Mouse (Mus musculus) ovary, postnatal 36 days (tissue): ENCODE data around the gene Cabp4.

ENCODE experiments used
- DNase-seq: peaks from one replicate; pipeline ENCODE4 v3.0.0; 2022; ENCODE audit warnings: low spot score, mixed read lengths

Cabp4 gene

DNA sequence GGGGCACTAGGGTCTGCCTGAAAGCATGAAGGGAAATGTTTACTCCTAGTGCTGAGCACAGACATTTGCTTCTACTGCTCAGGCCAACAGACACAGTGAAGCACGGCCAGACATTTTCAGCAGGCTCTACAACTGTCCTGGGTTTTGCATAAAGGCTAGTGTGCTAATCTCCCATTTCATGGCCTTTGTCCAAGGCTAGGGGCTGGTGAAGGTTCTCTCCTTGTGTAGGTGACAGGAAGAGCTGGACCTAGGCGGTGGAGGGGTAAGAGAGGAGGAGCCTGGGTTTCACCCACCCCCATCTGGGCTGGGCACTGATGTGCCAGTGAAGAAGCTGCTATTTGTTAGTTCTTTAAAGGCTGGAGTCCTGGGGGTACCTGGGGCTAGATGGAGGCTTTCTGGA lies 20.9 kb upstream of the Cabp4 start:
- DNase-seq = no peak

GRCm38 (mm10) chr19:4164100-4164499 lies 20.3 kb upstream of the Cabp4 start:
- DNase-seq = no peak

DNA sequence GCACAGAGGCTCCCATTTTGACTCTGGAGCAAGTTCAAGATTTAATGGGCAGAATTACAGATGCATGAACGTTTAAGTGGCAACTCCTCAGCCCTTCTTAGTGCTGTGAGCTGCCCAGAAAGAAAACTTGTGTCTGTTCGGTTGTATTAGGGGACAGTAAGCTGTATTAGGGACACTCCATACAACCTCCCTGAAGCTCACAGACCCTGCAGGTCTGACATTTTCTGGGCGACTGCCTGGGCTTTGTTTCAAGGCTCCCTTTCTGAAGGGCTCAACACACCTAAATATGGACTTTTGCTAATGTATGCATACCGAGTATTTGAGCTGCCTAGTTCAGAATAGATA lies 19.7 kb upstream of the Cabp4 start:
- no peak for DNase-seq

GRCm38 (mm10) chr19:4162646-4163542 lies 19.1 kb upstream of the Cabp4 start, which contains the start of gene Rps6kb2:
Gene Rps6kb2, minus strand, starts transcription at chr19:4163354.
- DNase-seq = peak; percentile 93

GRCm38 (mm10) chr19:4159049-4159448 lies 15.2 kb upstream of the Cabp4 start:
- DNase-seq = no peak

DNA sequence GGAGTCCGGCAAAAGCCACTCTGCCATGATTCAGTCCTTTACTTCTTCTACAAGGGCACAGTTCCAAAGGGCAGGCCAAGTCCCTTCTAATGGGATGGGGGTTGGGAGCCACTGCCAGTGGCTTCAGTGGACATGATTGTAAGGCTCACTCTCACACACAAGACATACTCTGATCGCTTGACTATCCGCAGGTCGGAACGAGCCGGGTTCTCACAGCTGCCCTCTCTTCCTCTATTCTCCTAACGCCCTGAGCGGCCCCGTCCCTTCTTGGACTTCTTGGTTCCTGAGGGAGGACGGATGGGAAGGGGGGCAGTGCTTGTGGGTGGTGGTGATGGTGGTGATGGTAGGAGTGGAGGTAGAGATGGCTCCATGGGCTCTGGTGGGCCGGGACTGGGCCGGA lies 12.9 kb upstream of the Cabp4 start:
- DNase-seq = peak; percentile 3

GRCm38 (mm10) chr19:4156073-4156579 lies 12.3 kb upstream of the Cabp4 start:
- peak; percentile 5 for DNase-seq

- peak; percentile 5 for DNase-seq
Measured at GRCm38 (mm10) chr19:4155223-4156072, 11.6 kb upstream of the Cabp4 start.

GRCm38 (mm10) chr19:4154437-4155222 lies 10.8 kb upstream of the Cabp4 start:
- DNase-seq = peak; percentile 4

GRCm38 (mm10) chr19:4153232-4153654 lies 9.4 kb upstream of the Cabp4 start, which contains the start of gene Ptprcap:
Gene Ptprcap, plus strand, starts transcription at chr19:4153604.
- peak; percentile 43 for DNase-seq

DNA sequence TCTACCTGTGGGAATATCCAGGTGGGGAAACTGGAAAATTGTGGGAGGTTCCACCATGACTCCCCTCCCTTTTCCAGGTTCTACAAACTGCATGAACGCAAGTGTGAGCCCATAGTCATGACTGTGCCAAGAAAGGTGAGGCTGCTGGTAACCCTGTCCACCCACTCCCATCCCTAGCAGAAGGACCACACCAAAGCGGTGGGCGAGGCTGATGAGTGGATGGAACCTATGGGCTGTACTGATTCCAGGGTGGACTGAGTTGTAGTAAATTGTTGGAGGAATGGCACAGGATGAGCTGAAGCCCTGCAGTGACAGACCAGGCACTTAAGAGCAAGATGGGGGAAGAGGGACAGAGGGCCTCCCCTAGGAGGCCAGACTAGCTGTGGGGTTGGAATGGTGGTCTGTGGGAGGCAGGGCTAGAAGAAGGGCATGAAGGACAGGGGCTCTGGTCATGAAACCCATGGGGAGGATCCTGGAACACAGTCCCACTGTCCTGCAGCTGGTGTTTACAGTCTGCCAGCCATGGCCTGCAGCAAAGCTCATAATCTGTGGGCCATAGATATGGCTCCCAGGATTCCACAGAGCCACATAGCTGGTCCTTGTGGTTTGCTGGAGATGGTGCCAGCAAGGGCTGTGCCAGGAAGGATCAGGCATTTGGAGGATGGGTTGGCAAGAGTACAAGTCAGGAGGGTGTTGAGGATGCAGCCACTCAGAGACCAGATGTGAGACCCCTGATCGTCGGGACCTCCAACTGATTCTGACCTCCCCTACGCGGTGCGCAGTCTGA lies 8.8 kb upstream of the Cabp4 start:
- DNase-seq = no peak

DNA sequence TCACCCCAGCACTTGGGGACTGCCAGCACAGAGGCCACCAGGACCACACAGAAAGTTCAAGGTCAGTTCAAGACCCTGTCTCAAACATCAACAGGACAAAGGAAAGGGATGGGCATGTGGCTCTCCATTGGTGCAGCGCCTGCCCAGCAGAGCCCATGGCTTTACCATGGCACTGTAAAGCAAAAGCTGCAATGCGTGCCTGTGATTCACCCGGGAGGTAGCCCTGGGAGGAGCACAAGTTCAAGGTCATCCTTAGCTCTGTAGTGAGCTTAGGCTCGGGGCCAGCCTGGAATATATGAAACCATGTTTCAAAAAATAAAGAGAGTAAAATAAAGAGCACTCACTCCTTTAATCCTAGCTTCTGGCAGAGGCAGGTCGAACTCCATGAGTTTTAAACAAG lies 8.1 kb upstream of the Cabp4 start:
- DNase-seq = no peak

DNA sequence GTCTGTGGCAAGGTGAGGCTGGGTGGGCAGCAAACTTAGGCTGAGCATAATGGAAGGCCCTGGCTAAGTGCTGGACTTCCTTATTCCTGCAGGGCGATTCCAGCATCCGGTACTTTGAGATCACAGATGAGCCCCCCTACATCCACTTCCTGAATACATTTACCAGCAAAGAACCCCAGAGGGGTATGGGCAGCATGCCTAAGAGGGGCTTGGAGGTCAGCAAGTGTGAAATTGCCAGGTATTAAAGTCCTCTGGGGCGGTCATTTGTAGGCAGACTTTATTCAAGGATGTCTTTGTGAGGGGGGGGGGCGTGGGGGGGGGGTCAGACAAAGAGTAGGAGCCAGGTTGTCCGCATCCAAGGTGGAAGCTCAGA lies 7.6 kb upstream of the Cabp4 start:
- no peak for DNase-seq

DNA sequence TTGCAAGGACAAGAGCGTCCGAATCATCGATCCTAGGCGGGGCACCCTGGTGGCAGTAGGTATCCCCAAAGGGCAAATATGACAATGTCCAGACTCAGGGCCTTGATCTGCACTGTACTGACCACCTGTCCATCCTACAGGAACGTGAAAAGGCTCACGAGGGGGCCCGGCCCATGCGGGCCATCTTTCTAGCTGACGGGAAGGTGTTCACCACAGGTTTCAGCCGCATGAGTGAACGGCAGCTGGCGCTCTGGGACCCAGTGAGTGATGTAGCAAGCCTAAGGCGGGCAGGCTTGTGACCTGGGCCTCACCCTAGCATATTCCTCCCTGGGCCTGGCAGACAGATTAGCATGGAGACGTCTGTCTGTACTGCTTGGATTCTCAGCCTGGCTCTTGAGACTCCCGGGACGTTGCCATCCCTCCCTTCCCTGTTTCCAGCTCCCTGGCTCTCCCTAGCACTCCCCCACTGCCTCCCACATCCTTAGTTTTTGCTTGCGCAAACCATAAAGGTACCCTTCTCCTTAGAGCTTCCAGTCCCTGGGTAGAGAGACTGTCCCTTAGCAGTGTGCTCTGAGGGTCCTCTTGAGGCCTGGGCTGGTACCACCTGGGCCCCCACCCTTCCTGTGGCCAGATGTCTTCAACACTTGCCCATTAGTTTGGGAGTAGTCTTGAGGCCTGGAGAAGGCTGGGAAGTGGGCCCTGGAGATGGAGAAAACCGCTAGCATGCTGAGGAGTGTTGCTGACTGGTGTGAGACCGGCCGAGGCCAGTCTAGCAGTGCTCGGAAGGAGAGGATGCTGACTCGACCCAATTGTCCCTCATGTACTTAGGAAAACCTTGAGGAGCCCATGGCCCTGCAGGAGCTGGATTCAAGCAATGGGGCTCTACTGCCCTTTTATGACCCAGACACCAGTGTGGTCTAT lies 7.0 kb upstream of the Cabp4 start:
- DNase-seq = no peak

GRCm38 (mm10) chr19:4149764-4150461 lies 6.1 kb upstream of the Cabp4 start:
- DNase-seq = no peak

DNA sequence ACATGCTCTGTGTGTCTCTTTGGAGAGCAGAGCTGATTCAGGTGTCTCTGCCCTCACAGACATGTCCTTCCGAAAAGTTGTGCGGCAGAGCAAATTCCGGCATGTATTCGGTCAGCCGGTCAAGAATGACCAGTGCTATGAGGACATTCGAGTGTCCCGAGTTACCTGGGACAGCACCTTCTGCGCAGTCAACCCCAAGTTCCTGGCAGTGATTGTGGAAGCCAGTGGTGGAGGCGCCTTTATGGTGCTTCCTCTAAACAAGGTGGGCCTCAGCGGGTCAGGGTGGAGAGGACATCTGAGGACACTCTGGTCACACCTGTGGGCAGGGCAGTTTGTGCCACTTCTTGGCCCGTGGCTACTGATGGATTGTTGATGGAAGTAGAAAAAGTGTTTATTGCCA lies 5.5 kb upstream of the Cabp4 start:
- DNase-seq = no peak

- no peak for DNase-seq
Measured at GRCm38 (mm10) chr19:4148819-4149218, 5.0 kb upstream of the Cabp4 start.

GRCm38 (mm10) chr19:4148491-4148806 lies 4.6 kb upstream of the Cabp4 start, which contains the start of gene Coro1b:
Gene Coro1b, plus strand, starts transcription at chr19:4148619.
- DNase-seq = peak; percentile 99

DNA sequence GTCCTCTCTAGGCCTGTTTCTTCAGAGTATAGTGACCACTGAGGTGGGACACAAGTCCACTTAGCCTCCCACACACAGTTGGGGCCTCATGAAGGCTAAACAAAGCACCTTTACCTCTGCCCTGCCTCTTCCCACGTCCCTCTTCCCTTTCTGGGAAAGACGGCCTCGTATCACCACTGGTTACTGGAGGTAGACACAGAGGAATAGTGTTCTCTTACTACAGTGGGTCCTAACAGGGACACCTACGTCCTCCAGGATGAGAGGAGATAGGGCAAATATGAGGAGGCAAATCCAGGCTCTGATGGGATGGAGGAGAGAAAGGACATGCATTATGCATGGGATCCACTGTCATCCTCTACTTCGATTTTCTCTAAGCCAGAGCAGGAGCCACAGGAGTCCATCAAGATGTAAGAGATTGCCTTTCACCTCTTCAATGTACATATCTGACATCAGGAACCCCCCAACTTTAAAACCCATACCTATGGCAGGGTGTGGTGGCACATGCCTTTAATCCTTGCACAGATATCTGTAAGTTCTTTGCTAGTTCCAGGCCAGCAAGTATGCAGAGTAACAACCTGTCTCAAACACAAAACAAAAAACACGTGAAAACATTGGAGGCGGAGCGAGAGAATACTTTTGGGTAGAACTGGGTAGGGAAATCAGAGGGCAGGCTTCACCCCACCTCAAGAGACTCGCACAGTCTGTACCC lies 4.1 kb upstream of the Cabp4 start:
- DNase-seq = no peak
